Mouse (Mus musculus): ENCODE data around the gene Atf7. TPM values are rescaled to one million over a fixed set of nuclear protein-coding genes. Genes with fewer than 3 reads are reported as not detected.

Atf7 gene
- total RNA-seq, 1 experiment = 12.4 TPM

DNA sequence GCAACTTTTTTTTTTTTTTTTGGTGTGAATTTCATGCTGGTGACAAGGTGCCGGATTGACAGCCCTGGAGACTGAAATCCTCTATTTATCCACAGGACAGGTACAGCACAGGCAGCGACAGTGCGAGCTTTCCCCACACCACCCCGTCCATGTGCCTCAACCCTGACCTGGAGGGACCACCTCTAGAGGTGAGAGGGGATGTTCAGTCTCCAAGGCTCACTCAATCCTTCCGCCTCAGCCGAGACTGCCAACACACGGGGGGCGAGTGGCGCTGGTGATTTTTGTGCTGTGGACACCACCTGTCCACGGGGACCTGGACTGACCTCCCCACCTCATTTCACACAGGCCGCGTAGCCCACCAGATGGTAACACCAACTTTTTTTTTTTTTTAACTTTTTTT lies 139.4 kb downstream of the Atf7 start:
- H3K4me1 ChIP-seq (ENCODE audit: control insufficient read depth in 2 of 2, insufficient read depth in 2 of 2, low read length in 2 of 2, poor library complexity in 1 of 2) = peaks cover 0 to 4% of the 10 kb centered on the region in 2 experiments; a peak in 1 of 4 replicates
- H3K9ac ChIP-seq (ENCODE audit: insufficient read depth, low read depth, low read length, poor library complexity, severe bottlenecking) = no peak overlapping the region; the same call in 1 of the 2 replicates
- H3K36me3 ChIP-seq (ENCODE audit: control insufficient read depth, insufficient read depth, low read length, poor library complexity, severe bottlenecking) = peaks cover 49% of the 10 kb centered on the region
- TF ChIP-seq ZNF384 (IDR thresholded peaks at IDR 0.05; ENCODE audit: low read depth, low read length) (0 out of 2 replicates have a peak, but pooled peaks have one; percentile 7), HCFC1 (IDR thresholded peaks at IDR 0.05; ENCODE audit: borderline replicate concordance, insufficient read depth, low read length) (no peak)
- H3K27ac ChIP-seq (ENCODE audit: insufficient read depth, low read depth, low read length, poor library complexity, severe bottlenecking) = no peak overlapping the region
- no peak overlapping the region for H3K4me3 ChIP-seq (ENCODE audit: insufficient read depth in 1 of 2, low read depth in 1 of 2, low read length in 2 of 2, poor library complexity in 1 of 2, severe bottlenecking in 1 of 2)
- no peaks in the 10 kb centered on the region for H3K9me3 ChIP-seq (ENCODE audit: control insufficient read depth, insufficient read depth, low read depth, low read length)
- in situ Hi-C loops (cut with MboI; ENCODE audit: low sequenced_read_pairs in 2 of 2, unreplicated experiment in 2 of 2) = loop anchor here (10.0 to 25.0 kb wide), 3 partner anchors 181 to 401 kb away; no protein-coding TSS in a partner anchor
- no peak for DNase-seq (ENCODE audit: low read depth, low spot score)

DNA sequence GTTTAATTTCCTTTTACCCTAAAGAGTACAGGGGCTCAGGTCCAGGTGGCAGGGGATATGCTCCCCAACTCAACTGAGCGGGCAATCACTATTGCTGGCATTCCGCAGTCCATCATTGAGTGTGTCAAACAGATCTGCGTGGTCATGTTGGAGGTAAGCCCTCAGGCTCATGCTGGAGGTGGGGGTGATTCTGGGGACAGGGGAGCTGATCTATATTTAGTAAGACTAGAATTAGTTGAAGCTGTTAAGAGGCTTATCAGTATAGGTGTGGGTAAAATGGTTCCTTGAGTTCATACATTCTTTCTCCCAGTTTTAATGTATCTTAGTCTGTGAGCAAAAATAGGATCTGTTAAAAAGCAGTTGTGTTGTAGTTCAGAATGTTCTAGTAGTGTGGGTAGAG lies 142.1 kb downstream of the Atf7 start:
- peaks cover 53% of the 10 kb centered on the region for H3K36me3 ChIP-seq (ENCODE audit: control insufficient read depth, insufficient read depth, low read length, poor library complexity, severe bottlenecking)
- peak overlapping the region; percentile 38; the same call in 1 of the 2 replicates for H3K9ac ChIP-seq (ENCODE audit: insufficient read depth, low read depth, low read length, poor library complexity, severe bottlenecking)
- H3K4me1 ChIP-seq (ENCODE audit: control insufficient read depth in 2 of 2, insufficient read depth in 2 of 2, low read length in 2 of 2, poor library complexity in 1 of 2) = peaks cover 0 to 4% of the 10 kb centered on the region in 2 experiments; a peak in 1 of 4 replicates
- no peak overlapping the region for H3K27ac ChIP-seq (ENCODE audit: insufficient read depth, low read depth, low read length, poor library complexity, severe bottlenecking)
- TF ChIP-seq MAFK (IDR thresholded peaks at IDR 0.05; ENCODE audit: insufficient read depth, low read depth, low read length) (no peak), CHD2 (IDR thresholded peaks at IDR 0.05; ENCODE audit: low read depth, low read length) (no peak), HCFC1 (IDR thresholded peaks at IDR 0.05; ENCODE audit: borderline replicate concordance, insufficient read depth, low read length) (no peak), ZC3H11A (IDR thresholded peaks at IDR 0.05; ENCODE audit: borderline replicate concordance, low read depth, low read length) (no peak), ZNF384 (IDR thresholded peaks at IDR 0.05; ENCODE audit: low read depth, low read length) (no peak)
- H3K4me3 ChIP-seq (ENCODE audit: insufficient read depth in 1 of 2, low read depth in 1 of 2, low read length in 2 of 2, poor library complexity in 1 of 2, severe bottlenecking in 1 of 2) = no peak overlapping the region
- no peaks in the 10 kb centered on the region for H3K9me3 ChIP-seq (ENCODE audit: control insufficient read depth, insufficient read depth, low read depth, low read length)
- DNase-seq (ENCODE audit: low read depth, low spot score) = no peak
- in situ Hi-C loops (cut with MboI; ENCODE audit: low sequenced_read_pairs in 2 of 2, unreplicated experiment in 2 of 2) = loop anchor here (10.0 to 25.0 kb wide), 3 partner anchors 178 to 398 kb away; no protein-coding TSS in a partner anchor

Other genes with a start within 250 kb of the Atf7 start
- 93.4 and 130 TPM in 2 replicates for gene Sp1, start 219.3 kb downstream of the Atf7 start, total RNA-seq (2012; rRNA removed)
- gene Amhr2, start 180.1 kb downstream of the Atf7 start, total RNA-seq (2012; rRNA removed) = 5.6 and 16.5 TPM in 2 replicates
- gene Prr13, start 166.4 kb downstream of the Atf7 start, total RNA-seq (2012; rRNA removed) = 13.2 and 26.3 TPM in 2 replicates
- gene Pcbp2, start 154.9 kb downstream of the Atf7 start, total RNA-seq (2012; rRNA removed) = 206 and 377 TPM in 2 replicates
- gene Gm10337, start 121.7 kb downstream of the Atf7 start, total RNA-seq (2012; rRNA removed) = not detected in 2 replicates
- gene Map3k12, start 108.4 kb downstream of the Atf7 start, total RNA-seq (2012; rRNA removed) = 18.1 and 25.4 TPM in 2 replicates
- gene Tarbp2, start 107.3 kb downstream of the Atf7 start, total RNA-seq (2012; rRNA removed) = 163 and 184 TPM in 2 replicates
- 1.9 and 2.6 TPM in 2 replicates for gene Npff, start 100.5 kb downstream of the Atf7 start, total RNA-seq (2012; rRNA removed)
- not detected in 2 replicates for gene Gm28047, start 397 bp downstream of the Atf7 start, total RNA-seq (2012; rRNA removed)
- 448 and 519 TPM in 2 replicates for gene Atp5g2, start 46.9 kb upstream of the Atf7 start, total RNA-seq (2012; rRNA removed)
- gene Calcoco1, start 96.7 kb upstream of the Atf7 start, total RNA-seq (2012; rRNA removed) = 24.6 and 25.0 TPM in 2 replicates

All from ES-E14 (cell line).